8 mouse cellular contexts compared by ENCODE assay signal in genomic region chr7:141009665-141010064, GRCm38 (mm10). TPM values are rescaled to one million over a fixed set of nuclear protein-coding genes. Genes with fewer than 3 reads are reported as not detected.
DNase-seq lines count a peak whose midpoint lies in the region; ATAC-seq and TF ChIP-seq lines count a peak whose summit lies in the region.

No protein-coding gene starts in this region.

- peak overlapping the region; percentile 60 for H3K4me2 ChIP-seq in kidney, postnatal 0 days (ENCODE audit: low read length)
- H3K4me2 ChIP-seq in heart, embryonic 14.5 days (ENCODE audit: low read length): peak overlapping the region; percentile 55
- H3K4me2 ChIP-seq in liver, embryonic 16.5 days (ENCODE audit: low read depth, low read length): peak overlapping the region; percentile 43
- no peak overlapping the region for H3K4me2 ChIP-seq in midbrain, embryonic 14.5 days (ENCODE audit: low read length)

- ATAC-seq in kidney, postnatal 0 days (replicated peaks; ENCODE audit: low FRiP score, low read depth): no peak
- ATAC-seq in heart, embryonic 14.5 days (ENCODE audit: insufficient number of reproducible peaks, insufficient read depth, low FRiP score, low read depth): no peak
- ATAC-seq in liver, embryonic 16.5 days (ENCODE audit: low read depth): no peak
- no peak for ATAC-seq in midbrain, embryonic 14.5 days (ENCODE audit: low FRiP score, low TSS enrichment)

- H3K9ac ChIP-seq in kidney, postnatal 0 days (ENCODE audit: low read depth, low read length): peak overlapping the region; percentile 68
- H3K9ac ChIP-seq in heart, embryonic 14.5 days (ENCODE audit: low read length): peak overlapping the region; percentile 44
- H3K9ac ChIP-seq in liver, embryonic 16.5 days (ENCODE audit: low read depth, low read length): no peak overlapping the region
- no peak overlapping the region for H3K9ac ChIP-seq in midbrain, embryonic 14.5 days (replicated peaks; ENCODE audit: low read length)

- peak overlapping the region; percentile 87; the same call in 1 of the 2 replicates for H3K27ac ChIP-seq in kidney, postnatal 0 days
- H3K27ac ChIP-seq in heart, embryonic 14.5 days (replicated peaks in 1 of 2; ENCODE audit: control insufficient read depth in 1 of 2, insufficient read depth in 1 of 2, low read depth in 2 of 2, low read length in 2 of 2): no peak overlapping the region
- no peak overlapping the region for H3K27ac ChIP-seq in liver, embryonic 16.5 days (ENCODE audit: low read length)
- H3K27ac ChIP-seq in midbrain, embryonic 14.5 days (replicated peaks; ENCODE audit: low read depth, low read length): no peak overlapping the region

- WGBS in kidney, postnatal 0 days: 76% methylated on average over 9 of the region's 9 CpGs
- 74% methylated on average over 9 of the region's 9 CpGs for WGBS in heart, embryonic 14.5 days
- 56% methylated on average over 9 of the region's 9 CpGs for WGBS in liver, embryonic 16.5 days (ENCODE audit: insufficient replicate concordance)
- 88% methylated on average over 9 of the region's 9 CpGs for WGBS in midbrain, embryonic 14.5 days

- TF ChIP-seq CTCF in kidney, postnatal 0 days (IDR thresholded peaks at IDR 0.05; ENCODE audit: low read depth): no peak

- DNase-seq in kidney, postnatal 0 days (ENCODE audit: low spot score): no peak
- DNase-seq in kidney, postnatal 14 days: no peak
- DNase-seq in MN1 (ENCODE audit: low spot score): peak; percentile 9
- DNase-seq in midbrain, embryonic 14.5 days: no peak
- no peak for DNase-seq in right cerebral cortex, postnatal 4 days
- DNase-seq in kidney, postnatal 4 days: no peak

- no peaks in the 10 kb centered on the region for H3K27me3 ChIP-seq in kidney, postnatal 0 days (ENCODE audit: insufficient read depth, low read length)
- 0 out of 2 replicates have a peak, but pooled peaks cover 4% of the 10 kb centered on the region for H3K27me3 ChIP-seq in heart, embryonic 14.5 days (ENCODE audit: control insufficient read depth, insufficient read depth, low read length)
- H3K27me3 ChIP-seq in liver, embryonic 16.5 days (ENCODE audit: control insufficient read depth, insufficient read depth, low read depth, low read length): no peaks in the 10 kb centered on the region
- no peaks in the 10 kb centered on the region for H3K27me3 ChIP-seq in midbrain, embryonic 14.5 days (ENCODE audit: control insufficient read depth, insufficient read depth, low read length)

- H3K4me1 ChIP-seq in kidney, postnatal 0 days (replicated peaks; ENCODE audit: insufficient read depth, low read length): peaks cover 12% of the 10 kb centered on the region
- peaks cover 7% of the 10 kb centered on the region in 2 experiments; a peak in 2 of 4 replicates for H3K4me1 ChIP-seq in heart, embryonic 14.5 days (ENCODE audit: control insufficient read depth in 2 of 2, insufficient read depth in 2 of 2, low read length in 2 of 2)
- peaks cover 29% of the 10 kb centered on the region for H3K4me1 ChIP-seq in liver, embryonic 16.5 days (ENCODE audit: control insufficient read depth, low read depth, low read length)
- 0 out of 2 replicates have a peak, but pooled peaks cover 7% of the 10 kb centered on the region for H3K4me1 ChIP-seq in midbrain, embryonic 14.5 days (ENCODE audit: control insufficient read depth, insufficient read depth, low read length)

- H3K9me3 ChIP-seq in kidney, postnatal 0 days (replicated peaks; ENCODE audit: low read length): no peaks in the 10 kb centered on the region
- H3K9me3 ChIP-seq in heart, embryonic 14.5 days (ENCODE audit: control insufficient read depth, low read length): no peaks in the 10 kb centered on the region
- H3K9me3 ChIP-seq in liver, embryonic 16.5 days (replicated peaks; ENCODE audit: control insufficient read depth, low read length): no peaks in the 10 kb centered on the region
- no peaks in the 10 kb centered on the region for H3K9me3 ChIP-seq in midbrain, embryonic 14.5 days (ENCODE audit: control insufficient read depth, low read length)

- no peaks in the 10 kb centered on the region for H3K36me3 ChIP-seq in kidney, postnatal 0 days (ENCODE audit: insufficient read depth, low read length)
- no peaks in the 10 kb centered on the region for H3K36me3 ChIP-seq in heart, embryonic 14.5 days (ENCODE audit: control insufficient read depth, insufficient read depth, low read length)
- H3K36me3 ChIP-seq in liver, embryonic 16.5 days (ENCODE audit: control insufficient read depth, insufficient read depth): no peaks in the 10 kb centered on the region
- H3K36me3 ChIP-seq in midbrain, embryonic 14.5 days (ENCODE audit: control insufficient read depth, insufficient read depth, low read length): no peaks in the 10 kb centered on the region

- peak overlapping the region; percentile 50 for H3K4me3 ChIP-seq in kidney, postnatal 0 days (replicated peaks; ENCODE audit: low read depth, low read length)
- peak overlapping the region; percentile 38 to 61; a peak in 3 of 4 replicates for H3K4me3 ChIP-seq in heart, embryonic 14.5 days (ENCODE audit: control insufficient read depth in 1 of 2, insufficient read depth in 1 of 2, low read depth in 1 of 2, low read length in 2 of 2)
- H3K4me3 ChIP-seq in liver, embryonic 16.5 days (ENCODE audit: low read depth, low read length): peak overlapping the region; percentile 53
- H3K4me3 ChIP-seq in midbrain, embryonic 14.5 days (replicated peaks; ENCODE audit: low read depth, low read length): no peak overlapping the region

RNA-seq across cellular contexts. Expression of gene Ifitm3, which starts 0.9 kb away (rescaled TPM):
- polyA plus RNA-seq in kidney, postnatal 0 days (2015; fragmentation: Nextera tagmentation; extraction: Ambion mirVana): 515 and 606 TPM in 2 replicates
- polyA plus RNA-seq in heart, embryonic 14.5 days (2014; fragmentation: Nextera tagmentation; extraction: Ambion mirVana): 89.6 and 105 TPM in 2 replicates
- polyA plus RNA-seq in liver, embryonic 16.5 days (2015; fragmentation: Nextera tagmentation; extraction: Ambion mirVana): 68.0 and 76.2 TPM in 2 replicates
- polyA plus RNA-seq in midbrain, embryonic 14.5 days (2014; fragmentation: Nextera tagmentation; extraction: Ambion mirVana): 18.8 and 66.5 TPM in 2 replicates

RNA-seq across cellular contexts. Expression of gene Ifitm6, which starts 8.1 kb away (rescaled TPM):
- 1.1 and 1.5 TPM in 2 replicates for polyA plus RNA-seq in kidney, postnatal 0 days (2015; fragmentation: Nextera tagmentation; extraction: Ambion mirVana)
- 0.43 and 0.97 TPM in 2 replicates for polyA plus RNA-seq in heart, embryonic 14.5 days (2014; fragmentation: Nextera tagmentation; extraction: Ambion mirVana)
- 23.3 and 28.4 TPM in 2 replicates for polyA plus RNA-seq in liver, embryonic 16.5 days (2015; fragmentation: Nextera tagmentation; extraction: Ambion mirVana)
- polyA plus RNA-seq in midbrain, embryonic 14.5 days (2014; fragmentation: Nextera tagmentation; extraction: Ambion mirVana): 0.34 and 0.35 TPM in 2 replicates

RNA-seq across cellular contexts. Expression of gene Gm17387, which starts 19.3 kb away (rescaled TPM):
- not detected in 2 replicates for polyA plus RNA-seq in kidney, postnatal 0 days (2015; fragmentation: Nextera tagmentation; extraction: Ambion mirVana)
- not detected in 2 replicates for polyA plus RNA-seq in heart, embryonic 14.5 days (2014; fragmentation: Nextera tagmentation; extraction: Ambion mirVana)
- not detected in 2 replicates for polyA plus RNA-seq in liver, embryonic 16.5 days (2015; fragmentation: Nextera tagmentation; extraction: Ambion mirVana)
- polyA plus RNA-seq in midbrain, embryonic 14.5 days (2014; fragmentation: Nextera tagmentation; extraction: Ambion mirVana): not detected in 2 replicates

RNA-seq across cellular contexts. Expression of gene Ifitm1, which starts 42.6 kb away (rescaled TPM):
- polyA plus RNA-seq in kidney, postnatal 0 days (2015; fragmentation: Nextera tagmentation; extraction: Ambion mirVana): 117 and 163 TPM in 2 replicates
- polyA plus RNA-seq in heart, embryonic 14.5 days (2014; fragmentation: Nextera tagmentation; extraction: Ambion mirVana): 7.4 and 8.3 TPM in 2 replicates
- 15.2 and 15.4 TPM in 2 replicates for polyA plus RNA-seq in liver, embryonic 16.5 days (2015; fragmentation: Nextera tagmentation; extraction: Ambion mirVana)
- 3.0 and 11.5 TPM in 2 replicates for polyA plus RNA-seq in midbrain, embryonic 14.5 days (2014; fragmentation: Nextera tagmentation; extraction: Ambion mirVana)

RNA-seq across cellular contexts. Expression of gene B4galnt4, which starts 51.2 kb away (rescaled TPM):
- 6.4 and 7.4 TPM in 2 replicates for polyA plus RNA-seq in kidney, postnatal 0 days (2015; fragmentation: Nextera tagmentation; extraction: Ambion mirVana)
- 0.27 and 0.66 TPM in 2 replicates for polyA plus RNA-seq in heart, embryonic 14.5 days (2014; fragmentation: Nextera tagmentation; extraction: Ambion mirVana)
- polyA plus RNA-seq in liver, embryonic 16.5 days (2015; fragmentation: Nextera tagmentation; extraction: Ambion mirVana): 0.35 and 0.37 TPM in 2 replicates
- 44.1 and 56.0 TPM in 2 replicates for polyA plus RNA-seq in midbrain, embryonic 14.5 days (2014; fragmentation: Nextera tagmentation; extraction: Ambion mirVana)

Comparison
In these comparisons a context has a peak if more than half of its experiments do, and no peak if none do; other contexts are left out.
1. H3K9ac ChIP-seq: peak in kidney, postnatal 0 days (single experiment) and heart, embryonic 14.5 days (single experiment); none in liver, embryonic 16.5 days (single experiment) and midbrain, embryonic 14.5 days (single experiment).